Mouse (Mus musculus) lung, adult 18-20 months (tissue): Measurements from ENCODE around the gene Src.

Experiments used
- DNase-seq, 2 experiments: peaks; one replicate each; pipeline ENCODE4 v3.0.0; 2022; ENCODE audit warnings: mixed read lengths in 2 of 2

The Src gene

DNA sequence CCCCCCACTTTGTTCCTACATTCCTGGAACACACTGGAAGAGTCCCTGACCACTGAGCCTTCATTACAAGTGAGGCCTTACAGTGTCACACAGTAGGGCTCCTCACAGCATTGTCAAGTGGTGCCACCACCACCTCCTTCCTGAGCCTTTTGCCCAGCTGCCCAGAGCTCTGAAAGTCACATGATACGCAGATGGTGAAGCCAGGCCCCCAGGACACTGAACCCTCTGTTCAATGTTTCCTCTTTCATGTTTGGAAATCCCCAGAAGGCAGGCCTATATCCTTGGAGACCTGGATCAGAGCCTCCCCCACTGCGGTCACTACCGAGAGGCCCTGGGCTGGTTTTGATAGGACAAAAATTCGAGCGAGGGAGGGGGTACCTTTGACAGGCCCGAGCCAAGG lies 1.0 kb upstream of the Src start:
- no peak for DNase-seq

DNA sequence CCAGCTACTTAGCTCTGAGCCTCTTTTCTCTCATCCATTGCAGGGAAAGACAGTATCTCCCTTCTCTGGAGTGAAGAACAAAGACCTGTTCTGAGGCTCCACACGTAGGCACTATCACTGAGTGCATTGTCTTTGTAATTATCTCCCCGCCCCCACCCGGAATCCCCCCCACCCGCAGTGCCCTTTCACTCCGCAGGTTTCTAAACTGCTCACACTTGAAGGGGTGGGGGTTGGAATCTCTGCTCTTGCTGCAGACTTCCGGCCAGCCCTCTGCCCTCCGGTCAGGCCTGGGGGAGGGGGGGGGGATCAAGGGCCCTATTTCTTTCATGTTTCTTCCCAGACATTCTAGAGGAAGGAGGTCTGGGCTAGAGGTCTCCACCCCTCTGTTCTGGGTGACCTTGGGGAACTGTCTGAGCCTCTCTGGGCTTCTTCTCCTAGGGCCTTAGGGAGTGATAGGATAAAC lies 396 bp downstream of the Src start:
- DNase-seq: peak in 1 of 2 experiments; percentile 22

DNA sequence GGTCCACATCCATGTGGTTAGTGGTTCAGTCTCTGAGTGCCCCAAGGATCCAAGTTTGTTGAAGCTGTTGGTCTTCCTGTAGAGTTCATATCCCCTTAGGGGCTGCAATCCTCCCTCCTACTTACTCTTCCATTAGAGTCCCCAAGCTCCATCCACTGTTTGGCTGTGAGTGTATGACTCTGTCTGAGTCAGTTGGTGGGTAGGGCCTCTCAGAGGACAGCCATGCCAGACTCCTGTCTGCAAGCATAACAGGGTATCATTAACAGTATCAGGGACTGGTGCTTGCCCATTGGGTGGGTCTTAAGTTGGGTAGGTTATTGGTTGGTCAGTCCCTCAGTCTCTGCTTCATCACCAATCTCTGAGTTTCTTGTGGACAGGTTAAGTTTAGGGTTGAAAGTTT lies 1.3 kb downstream of the Src start:
- no peak for DNase-seq

DNA sequence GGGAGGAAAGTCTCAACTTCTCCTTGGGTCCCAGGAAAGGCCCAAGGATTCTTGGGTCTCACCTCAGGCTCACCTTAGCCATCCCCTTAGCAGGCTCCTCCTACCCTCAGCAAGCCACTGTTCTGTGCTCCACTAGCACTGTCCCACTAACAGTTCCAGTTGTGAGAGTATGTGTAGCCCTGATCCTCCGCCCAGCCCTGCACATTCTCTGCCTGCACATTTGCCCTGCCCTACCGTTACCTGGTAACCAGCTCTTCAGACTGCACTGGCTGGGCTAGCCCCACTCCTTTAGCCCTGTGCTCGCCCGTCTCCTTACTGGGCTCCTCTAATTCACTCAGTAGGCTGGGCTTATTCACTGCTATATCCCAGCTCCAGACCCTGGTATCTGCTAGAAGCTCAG lies 2.2 kb downstream of the Src start:
- DNase-seq: peak; percentile 62 to 73

DNA sequence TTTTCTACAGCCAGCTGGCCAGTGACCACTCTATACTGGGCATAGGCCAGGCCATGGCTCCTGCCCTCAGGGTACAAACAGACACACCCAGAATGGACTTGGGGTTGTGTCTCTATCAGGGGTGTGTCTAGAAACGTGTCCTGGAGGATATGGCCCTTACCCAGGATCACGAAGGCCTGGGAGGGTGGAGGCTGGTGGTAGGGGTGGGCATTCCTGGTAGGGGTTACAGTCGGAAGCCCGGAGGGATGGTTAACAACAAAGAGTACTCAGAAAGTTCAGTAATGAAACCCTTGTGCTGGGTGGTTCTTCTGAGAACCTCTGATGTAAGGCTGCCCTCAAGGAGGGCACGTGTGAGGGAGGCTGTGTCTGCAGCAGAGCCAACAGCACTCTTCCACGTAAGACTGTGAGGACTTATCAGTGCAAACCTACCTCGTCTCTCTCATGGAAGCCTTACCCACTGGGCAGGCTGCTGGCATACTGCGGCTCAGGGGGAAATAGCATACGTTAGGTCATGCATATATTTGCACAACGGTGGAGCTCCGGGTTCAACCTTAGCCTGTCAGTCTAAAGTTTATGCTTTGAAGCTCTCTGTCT lies 3.9 kb downstream of the Src start:
- peak; percentile 42 to 57 for DNase-seq

DNA sequence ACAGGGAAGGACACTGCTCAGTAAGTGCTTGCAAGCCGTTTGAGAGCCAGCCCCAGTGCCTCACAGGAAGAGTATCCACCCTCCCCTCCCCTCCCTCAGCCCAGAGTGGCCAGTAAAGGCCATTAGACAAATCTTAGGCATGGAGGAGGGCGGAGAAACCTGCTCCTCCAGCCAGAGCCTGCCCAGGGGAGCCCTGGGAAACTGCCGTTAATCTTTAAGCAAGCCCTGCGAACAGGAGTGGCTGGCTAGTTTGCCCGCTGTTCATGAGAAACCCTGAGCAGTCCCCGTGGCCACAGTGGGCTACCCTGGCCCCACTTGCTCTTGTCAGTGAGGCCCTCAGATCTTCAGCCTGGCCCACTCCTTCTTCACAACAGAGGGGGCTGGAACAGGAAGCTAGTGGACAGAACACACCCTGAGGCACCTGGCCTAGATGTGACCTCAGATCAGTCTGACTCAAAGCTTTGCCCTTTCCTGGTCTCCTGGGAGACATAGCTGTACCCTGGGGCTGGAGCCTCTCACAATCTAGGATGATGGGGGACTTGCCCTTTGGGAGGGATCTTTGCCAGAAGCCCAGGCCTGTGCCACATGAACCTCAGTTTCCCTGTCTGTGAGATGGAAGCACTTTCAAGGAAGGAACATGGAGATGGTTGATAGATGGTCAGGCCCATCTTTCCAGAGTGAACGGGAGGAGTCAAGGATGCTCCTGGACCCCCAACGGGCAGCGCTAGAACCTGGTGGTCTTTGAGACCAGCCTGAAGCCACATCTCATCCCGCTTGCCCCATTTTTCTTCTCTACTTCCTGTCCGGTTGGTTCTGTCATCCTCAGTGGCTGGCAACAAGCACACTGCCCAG lies 4.8 kb downstream of the Src start:
- DNase-seq: peak; percentile 76 to 89

DNA sequence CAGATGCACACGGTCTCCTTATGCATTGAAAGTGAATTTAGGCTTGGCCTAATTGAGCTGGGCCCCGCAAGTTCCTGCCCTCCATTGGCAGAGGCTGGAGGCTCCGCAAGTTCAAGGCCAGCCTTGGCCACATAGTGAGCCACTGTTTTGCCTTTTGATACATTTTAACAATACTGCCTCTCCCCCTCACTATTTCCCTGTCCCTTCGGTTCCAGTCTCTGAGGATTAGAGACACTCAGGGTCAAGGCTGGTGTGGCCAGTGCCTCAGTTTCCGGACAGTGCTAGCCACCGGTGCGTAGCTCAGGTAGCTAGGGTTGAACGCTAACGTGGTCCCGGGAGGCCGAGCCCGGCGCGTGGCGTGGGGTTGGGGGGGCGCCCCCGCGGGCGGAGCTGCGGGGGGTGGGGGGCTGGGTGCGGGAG lies 5.5 kb downstream of the Src start:
- no peak for DNase-seq

DNA sequence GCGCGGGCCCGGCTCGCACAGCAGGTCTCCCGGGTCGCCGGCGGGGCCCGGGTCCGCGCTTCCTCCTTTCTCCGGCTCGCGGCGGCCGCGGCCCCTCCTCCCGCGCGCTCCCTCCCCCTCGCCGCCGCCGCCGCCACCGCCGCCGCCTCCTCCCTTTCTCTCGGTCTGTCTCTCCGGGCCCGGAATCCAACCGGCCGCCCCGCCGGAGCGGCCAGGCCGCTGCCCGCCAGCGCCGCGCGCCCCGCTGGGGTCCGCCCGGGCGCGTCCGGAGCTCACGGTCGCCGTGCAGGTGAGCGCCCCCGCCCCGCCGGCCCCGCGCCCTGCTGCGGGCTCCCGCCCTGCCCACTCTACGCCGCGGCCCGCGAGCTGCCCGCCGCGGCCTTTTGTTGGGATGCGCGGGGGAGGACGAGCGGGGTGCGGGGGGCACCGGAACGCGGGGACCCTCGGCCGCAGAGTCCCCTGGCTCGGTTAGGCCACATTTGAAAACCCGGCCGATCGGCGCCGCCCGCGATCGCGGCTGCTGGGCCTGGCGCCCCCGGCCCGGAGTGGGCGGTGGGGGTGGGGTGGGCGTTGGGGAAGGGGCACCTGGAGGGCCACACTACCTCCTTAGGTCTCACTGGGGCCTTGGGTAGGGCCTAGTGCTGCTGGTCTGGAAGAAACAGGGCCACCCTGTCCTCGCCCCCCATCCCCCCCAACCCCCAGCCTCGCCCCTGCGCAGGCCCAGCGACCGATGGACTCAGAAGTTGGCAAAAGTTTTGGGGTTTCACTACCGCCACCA lies 6.1 kb downstream of the Src start:
- DNase-seq: peak in 1 of 2 experiments; percentile 57

DNA sequence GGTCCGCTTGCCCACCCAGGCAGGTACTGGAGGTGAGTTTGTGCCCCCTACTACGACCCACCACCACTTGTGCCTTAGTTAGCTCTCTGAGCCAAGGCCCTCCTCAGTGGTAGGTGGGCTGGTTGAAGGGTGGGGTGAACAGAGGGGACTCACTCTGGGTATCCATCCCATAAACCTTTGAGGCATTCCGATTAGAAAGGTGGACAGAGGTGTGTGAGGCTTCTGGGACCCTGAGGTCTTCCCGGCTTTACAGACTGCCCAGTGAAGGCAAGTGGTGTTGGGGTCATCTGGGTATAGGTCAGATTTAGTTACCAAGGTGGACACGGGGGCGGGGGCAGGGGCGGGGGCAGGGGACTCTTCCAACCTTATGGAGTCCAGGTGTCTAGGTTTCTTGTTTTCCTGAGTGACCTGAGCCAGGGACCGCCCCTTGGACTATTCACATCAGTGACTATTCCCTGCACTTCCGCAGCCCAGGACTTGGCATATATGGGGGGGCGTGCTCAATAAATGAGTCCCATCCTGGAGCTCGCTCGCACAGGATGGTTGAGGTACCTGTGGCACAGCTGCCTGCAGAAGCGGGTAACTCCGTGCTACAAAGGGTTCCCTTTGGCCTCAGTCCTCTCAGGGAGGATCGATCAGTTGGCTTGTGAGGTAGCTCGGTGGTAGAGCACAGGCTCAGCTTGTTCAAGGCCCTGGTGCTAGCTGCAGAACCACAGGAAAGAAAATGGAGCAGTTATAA lies 6.8 kb downstream of the Src start:
- peak in 1 of 2 experiments; percentile 58 for DNase-seq

DNA sequence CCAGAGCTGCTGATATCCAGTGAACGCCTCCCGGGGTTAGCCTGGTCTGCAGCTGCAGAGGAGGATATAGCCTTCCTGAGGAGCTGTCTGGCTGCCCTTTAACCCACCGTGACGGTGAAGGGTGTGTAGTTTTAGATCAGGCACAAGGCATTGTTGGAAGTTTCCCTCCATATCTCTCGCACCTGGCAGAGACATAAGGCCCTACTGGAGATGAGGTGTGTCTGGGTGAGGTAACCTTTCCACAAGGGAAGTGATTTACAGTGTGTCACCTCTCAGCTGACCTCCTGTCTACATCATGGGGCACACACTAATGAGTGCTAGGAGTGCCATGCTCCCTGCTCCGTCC lies 7.4 kb downstream of the Src start:
- DNase-seq: no peak

DNA sequence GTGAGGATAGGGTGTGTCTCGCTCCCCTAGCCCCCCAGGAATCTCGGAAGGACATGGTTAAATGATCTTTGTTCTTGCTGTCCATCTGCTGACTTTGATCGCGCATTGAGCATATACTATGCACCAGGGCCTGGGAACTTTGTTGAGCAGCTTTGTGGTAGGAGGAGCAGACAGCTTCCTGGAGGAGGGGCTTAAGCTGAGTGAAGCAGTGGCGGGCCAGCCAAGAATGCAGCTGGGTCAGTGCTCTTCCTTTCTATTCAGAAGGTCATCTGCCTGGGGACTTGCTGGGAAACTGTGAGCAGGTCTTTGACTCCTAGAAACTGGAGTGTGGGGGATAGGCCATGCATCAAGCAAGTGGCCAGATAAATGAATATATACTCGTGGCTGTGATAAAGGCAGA lies 7.9 kb downstream of the Src start:
- peak in 1 of 2 experiments; percentile 44 for DNase-seq

DNA sequence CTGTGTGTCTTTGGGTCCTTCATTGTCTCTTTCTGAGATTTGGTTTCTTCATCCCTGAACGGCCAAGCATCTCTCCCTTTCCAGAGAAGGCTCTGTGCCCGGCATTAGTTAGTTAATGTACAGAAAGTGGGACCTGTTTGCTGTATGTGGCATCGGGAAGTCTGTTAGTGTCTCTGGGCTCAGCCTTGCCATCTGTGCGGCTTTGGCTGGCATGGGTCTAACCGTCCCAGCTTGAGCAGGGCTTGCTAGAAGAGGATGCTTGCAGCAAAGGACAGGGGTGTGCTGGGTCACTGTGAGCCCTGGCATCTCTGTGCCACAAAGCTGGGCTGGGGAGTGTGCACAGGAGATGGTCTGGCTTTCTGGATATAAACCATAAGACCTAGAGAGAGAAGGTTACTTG lies 8.9 kb downstream of the Src start:
- no peak for DNase-seq

DNA sequence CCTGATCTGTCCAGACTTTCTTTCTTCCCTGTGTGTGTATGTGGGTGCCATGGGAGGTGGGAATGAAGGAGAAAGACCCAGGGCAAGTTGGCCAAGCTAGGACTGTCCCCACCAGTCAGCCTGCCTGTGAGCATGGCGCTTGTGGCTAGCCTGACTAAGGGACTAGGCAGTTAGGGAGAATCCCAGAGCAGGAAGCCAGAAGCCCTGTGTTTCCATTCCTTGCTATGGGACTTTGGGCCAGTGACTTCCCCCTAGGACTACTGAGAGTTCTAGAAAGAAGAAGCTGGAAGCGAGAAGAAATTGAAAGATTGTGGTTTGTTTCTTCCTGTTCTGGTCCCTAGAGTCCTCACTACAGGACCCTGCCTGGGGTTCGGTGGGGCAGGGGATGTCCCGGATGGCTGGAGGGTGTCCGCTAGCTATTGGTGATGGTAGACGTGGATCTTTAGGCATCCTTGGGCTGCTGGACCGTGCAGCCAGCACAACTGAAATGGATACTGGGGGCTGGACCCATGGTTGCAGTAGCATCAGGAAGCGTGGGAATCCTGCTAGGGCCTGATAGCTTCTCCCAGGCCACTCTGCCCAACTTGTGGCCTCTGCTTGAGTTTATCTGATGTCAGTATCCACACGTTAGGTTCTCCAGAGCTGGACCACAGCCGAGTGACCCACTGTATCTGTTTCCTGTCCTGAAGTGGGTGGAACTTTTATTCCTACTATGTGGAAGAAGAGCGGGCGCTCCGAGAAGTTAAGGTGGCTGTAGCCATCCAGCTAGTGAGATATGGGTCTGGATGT lies 10.3 kb downstream of the Src start:
- DNase-seq: no peak

DNA sequence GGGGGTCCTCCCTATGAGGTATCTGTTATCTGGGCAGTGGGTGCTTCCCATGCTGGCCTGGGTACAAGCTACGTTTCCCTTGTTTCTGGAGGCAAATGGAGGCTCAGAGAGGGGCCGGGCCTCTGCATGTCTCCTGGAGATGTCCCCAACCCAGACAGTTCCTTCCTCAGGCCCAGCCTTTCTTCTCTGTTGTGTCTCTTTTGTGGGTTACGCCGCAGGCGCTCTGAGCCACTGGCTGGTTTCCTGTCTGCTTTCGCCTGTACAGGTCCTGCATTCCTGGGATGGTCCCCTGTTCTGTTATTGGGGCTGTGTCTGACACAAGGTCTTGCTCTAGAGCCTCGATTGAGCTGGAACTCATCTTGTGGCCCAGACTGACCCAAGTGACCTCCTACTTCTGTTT lies 11.5 kb downstream of the Src start:
- peak in 1 of 2 experiments; percentile 29 for DNase-seq

DNA sequence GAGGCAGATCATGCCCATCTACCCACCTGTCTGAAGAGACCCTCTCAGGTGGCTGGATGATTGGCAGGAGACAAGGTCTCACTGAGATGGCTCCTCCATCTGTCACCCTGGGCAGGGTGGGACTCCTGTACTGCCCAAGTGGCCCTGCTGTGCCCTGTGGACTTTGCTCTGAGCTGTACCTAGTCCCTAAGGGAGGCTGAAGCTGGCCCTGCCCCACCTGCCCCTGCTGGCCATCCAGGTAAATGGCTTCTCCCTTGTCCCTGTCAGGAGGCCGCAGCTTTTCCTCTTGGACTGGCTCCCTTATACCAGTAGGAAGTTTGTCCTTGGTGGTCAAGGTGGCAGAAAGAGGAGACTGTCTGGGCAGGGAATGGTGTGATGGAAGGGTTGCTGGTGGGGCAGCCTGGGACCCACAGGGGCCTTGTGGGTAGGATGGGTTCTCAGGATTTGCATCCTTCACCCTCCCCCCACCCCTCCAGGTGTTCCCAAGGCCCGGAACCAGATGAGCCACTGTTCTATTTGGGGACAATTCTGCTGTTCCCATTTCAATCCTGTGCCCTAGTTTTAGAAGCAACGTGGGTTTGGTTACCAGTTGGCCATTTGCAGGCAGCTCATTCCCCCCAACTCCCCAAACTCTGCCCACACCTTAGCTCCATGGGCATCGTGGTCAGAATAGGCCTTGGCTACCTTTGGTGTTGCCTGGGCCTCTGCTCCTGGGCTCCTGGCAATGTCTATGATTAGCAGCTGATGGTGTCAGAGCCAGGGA lies 12.6 kb downstream of the Src start:
- DNase-seq: no peak

DNA sequence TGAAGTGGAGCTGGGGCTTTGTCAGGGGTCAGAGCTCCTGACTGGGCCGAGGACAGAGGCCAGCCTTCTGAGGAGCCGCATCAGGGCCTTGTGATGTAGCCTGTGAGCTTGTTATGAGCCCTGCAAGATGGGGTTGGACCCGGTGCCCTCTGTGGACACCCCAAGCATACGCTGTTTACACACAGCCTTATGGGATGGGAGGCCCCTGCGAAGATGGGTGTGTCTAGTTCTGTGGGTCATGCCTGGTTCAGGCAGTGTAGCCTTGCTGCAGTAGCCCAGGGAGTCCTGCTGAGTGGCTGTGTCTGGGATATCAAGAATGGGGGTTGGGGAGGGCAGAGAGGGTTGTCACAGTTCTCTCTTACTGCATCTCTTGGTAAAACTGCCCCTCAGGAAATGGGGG lies 13.7 kb downstream of the Src start:
- DNase-seq: no peak

DNA sequence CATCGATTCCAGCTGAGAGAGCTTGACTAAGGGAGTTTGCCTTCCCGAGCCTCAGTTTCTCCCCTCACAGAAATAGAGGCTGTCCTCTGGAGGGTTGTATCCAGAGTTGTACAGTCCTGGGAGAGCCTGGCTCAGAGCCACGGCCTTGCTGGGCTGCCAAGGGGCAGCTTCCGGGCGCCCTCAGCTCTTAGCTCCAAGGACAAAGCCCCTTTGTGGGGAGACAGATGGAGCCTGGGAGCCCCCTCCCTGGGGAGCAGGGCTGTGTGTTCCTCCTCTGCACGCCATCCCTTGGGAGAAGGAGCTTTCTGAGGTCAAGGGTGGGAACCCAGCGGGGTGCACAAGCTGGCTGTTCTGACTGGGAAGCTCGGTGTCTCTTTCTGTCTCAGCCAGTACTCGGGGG lies 14.2 kb downstream of the Src start:
- no peak for DNase-seq

DNA sequence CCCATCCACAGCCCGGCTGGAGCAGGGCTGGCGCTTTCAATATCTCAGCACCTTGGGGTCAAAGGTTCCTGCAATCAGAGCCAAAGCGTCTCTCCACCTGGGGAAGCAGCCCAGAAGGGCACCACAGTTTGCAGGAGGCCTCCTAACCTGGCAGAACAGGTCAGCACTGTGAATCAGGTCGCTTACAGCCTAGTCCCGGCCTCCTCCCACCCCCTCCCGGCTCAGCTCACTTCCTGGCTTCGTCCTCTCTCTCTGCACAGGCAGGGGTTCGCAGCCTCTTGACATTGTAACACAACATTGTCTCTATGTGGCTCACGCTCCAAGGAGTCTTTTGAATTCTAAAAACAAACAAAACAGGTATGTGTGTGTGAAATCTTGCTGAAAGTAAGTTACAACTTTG lies 15.8 kb downstream of the Src start:
- peak in 1 of 2 experiments; percentile 72 for DNase-seq

DNA sequence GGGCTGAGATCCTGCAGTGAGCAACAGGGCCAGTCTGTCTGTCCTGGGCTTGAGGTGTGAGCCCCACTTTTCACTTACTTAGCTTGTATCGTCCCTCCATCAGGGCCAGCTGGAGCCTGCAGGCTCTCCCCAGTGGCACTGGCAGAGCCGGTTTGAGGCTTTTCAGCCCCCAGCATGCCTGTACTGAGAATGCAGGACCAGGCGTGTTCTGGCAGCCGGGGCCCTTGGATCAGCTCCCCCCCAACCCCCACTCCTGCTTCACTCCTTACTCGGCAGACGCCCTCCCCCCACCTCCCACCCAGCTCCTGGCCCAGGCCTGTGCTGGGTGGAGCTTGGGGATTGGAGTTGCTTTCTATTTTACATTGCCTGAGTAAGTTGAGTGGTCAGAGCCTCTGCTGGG lies 16.3 kb downstream of the Src start:
- DNase-seq: peak; percentile 54 to 70

DNA sequence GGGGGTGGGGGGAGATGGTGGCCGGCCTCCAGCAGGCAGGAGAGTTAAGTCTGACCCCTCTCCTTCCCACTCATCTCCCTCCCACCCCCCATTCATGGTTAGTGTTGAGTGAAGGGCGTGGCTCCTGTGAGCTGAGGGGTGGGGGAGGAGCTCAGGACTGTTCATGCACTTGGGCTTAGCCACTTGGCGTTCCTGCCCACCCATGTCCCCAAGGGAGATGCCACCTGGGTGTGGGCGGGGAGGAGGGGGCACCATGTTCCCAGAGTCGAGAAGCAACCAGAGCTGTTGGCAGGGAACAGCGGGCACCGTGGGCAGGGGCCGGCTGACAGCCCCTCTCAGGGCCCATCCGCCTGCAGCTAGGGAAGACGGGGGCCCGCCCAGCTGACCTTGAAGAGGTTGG lies 18.3 kb downstream of the Src start:
- DNase-seq: no peak

DNA sequence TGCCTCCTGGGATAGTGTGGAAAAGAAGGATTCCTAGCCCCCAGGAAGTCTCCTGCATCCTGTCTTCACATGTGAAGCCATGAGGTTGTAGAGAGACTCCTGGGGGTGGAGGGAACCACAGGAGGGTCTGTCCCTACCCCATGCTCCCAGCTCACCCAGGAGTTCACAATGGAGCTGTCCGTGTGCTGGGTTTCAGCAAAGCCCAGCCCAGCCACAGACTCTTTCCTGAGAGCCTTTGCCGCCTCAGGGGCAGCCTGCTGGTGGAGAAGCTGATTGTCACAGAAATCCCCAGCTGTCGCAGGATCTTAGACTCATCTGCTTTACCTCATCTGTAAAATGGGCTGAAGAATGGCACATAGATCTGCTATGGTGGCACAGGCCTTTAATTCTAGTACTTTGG lies 18.9 kb downstream of the Src start:
- no peak for DNase-seq
